Mouse (Mus musculus) hindbrain, embryonic 15.5 days (tissue): Measurements from ENCODE around the gene Pdcd1lg2. TPM values are rescaled to one million over a fixed set of nuclear protein-coding genes. Genes with fewer than 3 reads are reported as not detected.

Source experiments
- ATAC-seq: fragments of 200-750 bp; cut with Nextera tagmentation; 2 replicates; pipeline ENCODE4 v1.8.0; 2017; ENCODE audit warnings: low read depth, moderate number of reproducible peaks, moderate TSS enrichment; ENCODE audit not compliant: low FRiP score
- H3K27ac ChIP-seq: fragments of 300-500 bp; sonication (generic); replicated peaks from 2 replicates; pipeline ENCODE4 v1.5.1; 2015; ENCODE audit warnings: mild to moderate bottlenecking, inconsistent platforms
- H3K27me3 ChIP-seq: fragments of 300-500 bp; sonication (generic); 2 replicates; pipeline ENCODE4 v1.6.1; 2015; ENCODE audit warnings: control low read depth, inconsistent platforms
- H3K36me3 ChIP-seq: fragments of 300-500 bp; sonication (generic); 2 replicates; pipeline ENCODE4 v1.6.1; 2015; ENCODE audit warnings: control low read depth, inconsistent platforms
- H3K4me1 ChIP-seq: fragments of 300-500 bp; sonication (generic); replicated peaks from 2 replicates; pipeline ENCODE4 v1.6.1; 2015; ENCODE audit warnings: control low read depth, inconsistent platforms
- H3K4me2 ChIP-seq: fragments of 300-500 bp; sonication (generic); 2 replicates; pipeline ENCODE4 v1.6.1; 2015; ENCODE audit warnings: moderate library complexity, mild to moderate bottlenecking, inconsistent platforms
- H3K4me3 ChIP-seq: fragments of 300-500 bp; sonication (generic); 2 replicates; pipeline ENCODE4 v1.5.1; 2015; ENCODE audit warnings: mild to moderate bottlenecking, inconsistent platforms
- H3K9ac ChIP-seq: fragments of 300-500 bp; sonication (generic); 2 replicates; pipeline ENCODE4 v1.6.1; 2015; ENCODE audit warnings: inconsistent platforms
- H3K9me3 ChIP-seq: fragments of 300-500 bp; sonication (generic); 2 replicates; pipeline ENCODE4 v1.6.1; 2016; ENCODE audit warnings: control low read depth, inconsistent platforms
- WGBS: fragments of 180-500 bp; shearing (Covaris S2); methylation state at CpG from one replicate; pipeline ENCODE4 v1.1.7; 2015; 5-methylcytosine and 5-hydroxymethylcytosine counted together
- polyA plus RNA-seq: library from polyadenylated mRNA; unstranded; fragments of >200 nt; fragmentation: Nextera tagmentation; extraction: Ambion mirVana; gene quantifications from 2 replicates; pipeline ENCODE4 v1.2.1, GENCODE M21; 2015

The Pdcd1lg2 gene
- polyA plus RNA-seq, 1 experiment from 2014 or later = not detected

DNA sequence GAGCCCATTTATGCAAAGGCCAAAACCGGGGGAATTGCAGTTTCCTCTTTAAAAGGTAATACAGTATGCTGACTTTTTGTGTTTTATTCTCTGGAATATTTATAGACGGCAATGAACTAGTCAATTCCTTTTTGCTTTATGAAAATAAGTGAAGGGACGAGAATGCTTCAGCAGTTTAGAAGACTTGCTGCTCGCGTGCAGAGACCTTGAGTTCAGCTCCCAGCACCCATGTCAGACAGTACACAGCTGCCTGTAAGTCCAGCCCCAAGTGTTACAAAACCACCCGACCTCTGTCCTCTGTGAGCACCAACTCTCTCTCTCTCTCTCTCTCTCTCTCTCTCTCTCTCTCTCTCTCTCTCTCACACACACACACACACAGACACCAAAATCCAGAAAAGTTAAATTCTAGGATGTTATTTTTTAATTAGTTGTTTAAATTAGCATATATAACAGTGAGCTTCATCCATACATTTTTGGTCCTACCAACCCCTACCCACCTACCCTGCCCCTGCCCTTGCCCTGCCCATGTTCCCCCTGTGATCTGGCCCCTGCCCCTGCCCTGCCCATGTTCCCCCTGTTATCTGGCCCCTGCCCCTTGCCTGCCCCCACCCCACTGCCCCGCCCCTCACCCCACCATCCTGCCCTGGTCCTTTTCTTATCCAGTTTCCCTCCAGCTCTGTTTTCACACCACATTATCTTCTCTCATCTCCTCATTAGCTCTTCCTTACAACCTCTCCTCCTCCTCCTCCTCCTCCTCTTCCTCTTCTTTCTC lies 86.3 kb downstream of the Pdcd1lg2 start:
- H3K9me3 ChIP-seq = no peaks in the 10 kb centered on the region
- no peak overlapping the region for H3K4me3 ChIP-seq
- H3K4me1 ChIP-seq = peaks cover 3% of the 10 kb centered on the region; the same call in 1 of the 2 replicates
- H3K27me3 ChIP-seq = no peaks in the 10 kb centered on the region
- H3K9ac ChIP-seq = no peak overlapping the region
- WGBS = 85% methylated on average over 7 of the region's 7 CpGs
- H3K27ac ChIP-seq = no peak overlapping the region
- no peak for ATAC-seq
- no peaks in the 10 kb centered on the region for H3K36me3 ChIP-seq
- H3K4me2 ChIP-seq = no peak overlapping the region

DNA sequence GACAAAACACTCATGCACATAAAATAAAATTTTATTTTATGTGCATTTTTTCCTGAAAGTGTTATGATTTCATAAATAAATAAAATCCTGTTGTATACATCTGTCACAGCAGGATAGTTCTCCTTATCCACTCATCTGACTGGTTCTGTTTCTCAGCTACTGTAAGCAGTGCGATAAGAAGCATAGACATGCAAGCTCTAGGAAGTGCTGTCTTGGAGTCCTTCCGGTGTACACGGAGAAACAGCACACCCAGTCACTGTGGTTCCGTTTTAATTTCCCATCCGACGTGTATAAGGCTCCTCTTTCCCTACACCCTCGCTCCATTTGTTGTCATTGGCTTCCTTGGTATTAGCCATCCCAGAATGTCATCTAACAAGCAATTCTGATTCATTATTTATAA lies 87.2 kb downstream of the Pdcd1lg2 start:
- H3K4me3 ChIP-seq = no peak overlapping the region
- H3K27ac ChIP-seq = no peak overlapping the region
- no peaks in the 10 kb centered on the region for H3K36me3 ChIP-seq
- no peak for ATAC-seq
- peaks cover 3% of the 10 kb centered on the region; the same call in 1 of the 2 replicates for H3K4me1 ChIP-seq
- no peak overlapping the region for H3K9ac ChIP-seq
- H3K27me3 ChIP-seq = no peaks in the 10 kb centered on the region
- 81% methylated on average over 7 of the region's 7 CpGs for WGBS
- no peak overlapping the region for H3K4me2 ChIP-seq
- H3K9me3 ChIP-seq = no peaks in the 10 kb centered on the region

- Histone ChIP-seq H3K4me2 (no peak overlapping the region), H3K4me1 (peaks cover 3% of the 10 kb centered on the region; the same call in 1 of the 2 replicates), H3K9me3 (no peaks in the 10 kb centered on the region), H3K36me3 (no peaks in the 10 kb centered on the region), H3K27me3 (no peaks in the 10 kb centered on the region), H3K9ac (no peak overlapping the region), H3K4me3 (no peak overlapping the region), H3K27ac (no peak overlapping the region)
- WGBS = 82% methylated on average over 6 of the region's 6 CpGs
- ATAC-seq = no peak
These were observed 88.2 kb downstream of the Pdcd1lg2 start for GRCm38 (mm10) chr19:29498842-29499456.

- H3K9me3 ChIP-seq = no peaks in the 10 kb centered on the region
- 87% methylated on average over 1 of the region's 1 CpGs for WGBS
These were observed 89.6 kb downstream of the Pdcd1lg2 start for GRCm38 (mm10) chr19:29500333-29500732.

DNA sequence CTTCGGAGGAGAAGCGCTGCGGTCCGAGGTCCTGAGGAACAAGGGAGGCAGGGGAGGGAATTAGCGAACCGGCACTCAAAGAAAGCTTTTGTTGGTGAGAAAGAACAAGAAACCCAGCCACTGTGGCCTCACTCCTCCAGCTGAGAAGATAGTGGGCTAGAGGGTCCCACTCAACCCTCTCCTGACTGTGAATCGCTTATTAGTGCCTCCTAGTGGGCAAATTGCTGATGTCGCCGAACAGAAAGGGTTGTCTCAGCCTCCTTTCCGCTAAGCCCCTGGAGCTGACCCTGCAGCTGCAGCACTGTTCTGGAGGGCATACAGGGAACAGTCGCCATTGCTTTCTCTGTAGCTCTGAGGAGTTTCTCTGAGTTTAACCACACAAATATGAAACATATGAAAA lies 90.4 kb downstream of the Pdcd1lg2 start:
- Histone ChIP-seq H3K4me1 (peaks cover 3% of the 10 kb centered on the region; the same call in 1 of the 2 replicates), H3K4me2 (peak overlapping the region; percentile 46), H3K4me3 (no peak overlapping the region), H3K36me3 (no peaks in the 10 kb centered on the region), H3K9me3 (no peaks in the 10 kb centered on the region), H3K9ac (no peak overlapping the region), H3K27ac (no peak overlapping the region), H3K27me3 (no peaks in the 10 kb centered on the region)
- no peak; the same call in 1 of the 2 replicates for ATAC-seq
- WGBS = 36% methylated on average over 11 of the region's 11 CpGs

More at GRCm38 (mm10) chr19:29500333-29500732, 89.6 kb downstream of the Pdcd1lg2 start:
- no peaks in the 10 kb centered on the region for H3K27me3 ChIP-seq
- H3K9ac ChIP-seq = no peak overlapping the region
- H3K4me1 ChIP-seq = peaks cover 3% of the 10 kb centered on the region; the same call in 1 of the 2 replicates
- no peak overlapping the region for H3K4me3 ChIP-seq
- ATAC-seq = no peak
- H3K4me2 ChIP-seq = no peak overlapping the region
- H3K27ac ChIP-seq = no peak overlapping the region
- no peaks in the 10 kb centered on the region for H3K36me3 ChIP-seq

DNA sequence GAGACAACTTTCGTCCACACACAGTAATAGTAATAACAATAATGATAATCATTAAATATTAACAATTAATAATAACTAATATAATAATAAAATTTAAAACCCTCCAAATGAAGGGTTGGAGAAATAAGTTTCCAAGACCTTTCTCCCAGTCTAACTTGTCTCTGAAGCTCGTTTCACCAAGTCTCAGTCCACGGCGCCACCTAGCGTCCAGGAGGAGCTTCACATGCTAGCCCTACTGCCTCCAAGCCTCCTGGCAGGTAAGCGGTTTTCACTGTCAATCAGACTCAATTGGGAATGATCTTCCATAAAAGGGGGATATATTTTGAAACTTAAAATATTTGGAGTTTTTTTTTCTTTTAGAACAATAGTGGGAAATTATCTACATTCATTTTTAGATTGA lies 90.8 kb downstream of the Pdcd1lg2 start:
- no peaks in the 10 kb centered on the region for H3K36me3 ChIP-seq
- peaks cover 3% of the 10 kb centered on the region; the same call in 1 of the 2 replicates for H3K4me1 ChIP-seq
- peak overlapping the region; percentile 46 for H3K4me2 ChIP-seq
- H3K9ac ChIP-seq = no peak overlapping the region
- H3K27me3 ChIP-seq = no peaks in the 10 kb centered on the region
- ATAC-seq = peak; percentile 66; the same call in 1 of the 2 replicates
- H3K9me3 ChIP-seq = no peaks in the 10 kb centered on the region
- WGBS = 14% methylated on average over 6 of the region's 6 CpGs
- no peak overlapping the region for H3K4me3 ChIP-seq
- no peak overlapping the region for H3K27ac ChIP-seq

DNA sequence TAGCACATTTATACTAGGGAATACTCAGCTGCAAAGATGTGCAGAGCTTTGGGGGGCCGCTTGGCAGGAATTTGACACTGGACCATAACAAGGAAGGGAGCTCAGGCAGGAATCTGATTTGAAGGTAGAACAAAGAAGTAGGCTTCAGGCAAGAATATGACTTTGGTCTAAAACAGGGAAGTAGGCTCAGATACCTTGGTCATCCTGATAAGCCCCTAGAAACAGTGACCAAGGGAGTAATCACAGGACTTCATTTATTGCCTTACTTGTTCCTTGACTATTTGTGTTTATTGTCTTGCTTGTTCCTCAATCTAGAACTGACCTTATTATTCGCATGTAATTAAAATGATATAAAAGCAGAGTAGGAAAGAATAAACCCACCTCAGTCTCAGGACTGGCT lies 93.4 kb downstream of the Pdcd1lg2 start:
- no peaks in the 10 kb centered on the region for H3K36me3 ChIP-seq
- H3K9ac ChIP-seq = no peak overlapping the region
- H3K4me3 ChIP-seq = no peak overlapping the region
- H3K4me1 ChIP-seq = peaks cover 3% of the 10 kb centered on the region; the same call in 1 of the 2 replicates
- no peak overlapping the region for H3K4me2 ChIP-seq
- no peak overlapping the region for H3K27ac ChIP-seq
- H3K27me3 ChIP-seq = no peaks in the 10 kb centered on the region
- ATAC-seq = no peak
- no peaks in the 10 kb centered on the region for H3K9me3 ChIP-seq
- WGBS = 89% methylated on average over 2 of the region's 2 CpGs

- Histone ChIP-seq H3K27ac (no peak overlapping the region), H3K9ac (no peak overlapping the region), H3K27me3 (no peaks in the 10 kb centered on the region), H3K36me3 (no peaks in the 10 kb centered on the region), H3K4me3 (no peak overlapping the region), H3K4me2 (no peak overlapping the region), H3K4me1 (peaks cover 3% of the 10 kb centered on the region; the same call in 1 of the 2 replicates), H3K9me3 (no peaks in the 10 kb centered on the region)
- WGBS = 88% methylated on average over 7 of the region's 7 CpGs
- no peak for ATAC-seq
These were observed 94.9 kb downstream of the Pdcd1lg2 start for GRCm38 (mm10) chr19:29505617-29506016.

DNA sequence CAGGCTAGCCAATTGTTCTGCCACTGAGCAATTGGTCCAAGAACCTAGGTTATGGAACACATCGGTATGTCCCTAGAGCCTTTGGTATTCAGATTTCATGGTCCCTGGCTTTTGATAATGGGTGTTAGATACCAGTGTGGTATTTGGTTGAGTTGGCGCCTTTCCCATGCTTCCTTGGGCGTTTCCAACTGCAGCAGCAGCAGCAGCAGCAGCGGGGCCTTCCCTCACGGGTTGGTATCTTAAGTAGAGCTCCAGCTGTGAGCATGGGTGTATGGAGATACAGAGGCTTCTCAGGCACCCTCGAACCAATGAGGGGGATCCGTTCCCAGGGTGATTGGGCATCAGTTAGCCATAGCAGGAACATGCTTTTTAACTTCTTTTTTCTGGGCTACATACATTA lies 97.5 kb downstream of the Pdcd1lg2 start:
- Histone ChIP-seq H3K4me2 (no peak overlapping the region), H3K9me3 (no peaks in the 10 kb centered on the region), H3K4me1 (no peaks in the 10 kb centered on the region), H3K27me3 (no peaks in the 10 kb centered on the region), H3K4me3 (no peak overlapping the region), H3K36me3 (no peaks in the 10 kb centered on the region), H3K27ac (no peak overlapping the region), H3K9ac (no peak overlapping the region)
- ATAC-seq = no peak
- 58% methylated on average over 7 of the region's 7 CpGs for WGBS

GRCm38 (mm10) chr19:29509857-29510256 lies 99.1 kb downstream of the Pdcd1lg2 start:
- no peak overlapping the region for H3K4me2 ChIP-seq
- no peak overlapping the region for H3K9ac ChIP-seq
- no peaks in the 10 kb centered on the region for H3K27me3 ChIP-seq
- 90% methylated on average over 7 of the region's 7 CpGs for WGBS
- H3K4me3 ChIP-seq = no peak overlapping the region
- ATAC-seq = no peak
- H3K4me1 ChIP-seq = no peaks in the 10 kb centered on the region
- no peaks in the 10 kb centered on the region for H3K36me3 ChIP-seq
- H3K27ac ChIP-seq = no peak overlapping the region
- H3K9me3 ChIP-seq = no peaks in the 10 kb centered on the region

GRCm38 (mm10) chr19:29511826-29512225 lies 101.1 kb downstream of the Pdcd1lg2 start:
- Histone ChIP-seq H3K9me3 (no peaks in the 10 kb centered on the region), H3K27me3 (no peaks in the 10 kb centered on the region), H3K9ac (no peak overlapping the region), H3K36me3 (no peaks in the 10 kb centered on the region), H3K4me3 (no peak overlapping the region), H3K4me1 (no peaks in the 10 kb centered on the region), H3K4me2 (no peak overlapping the region), H3K27ac (no peak overlapping the region)
- 81% methylated on average over 2 of the region's 2 CpGs for WGBS
- ATAC-seq = no peak

DNA sequence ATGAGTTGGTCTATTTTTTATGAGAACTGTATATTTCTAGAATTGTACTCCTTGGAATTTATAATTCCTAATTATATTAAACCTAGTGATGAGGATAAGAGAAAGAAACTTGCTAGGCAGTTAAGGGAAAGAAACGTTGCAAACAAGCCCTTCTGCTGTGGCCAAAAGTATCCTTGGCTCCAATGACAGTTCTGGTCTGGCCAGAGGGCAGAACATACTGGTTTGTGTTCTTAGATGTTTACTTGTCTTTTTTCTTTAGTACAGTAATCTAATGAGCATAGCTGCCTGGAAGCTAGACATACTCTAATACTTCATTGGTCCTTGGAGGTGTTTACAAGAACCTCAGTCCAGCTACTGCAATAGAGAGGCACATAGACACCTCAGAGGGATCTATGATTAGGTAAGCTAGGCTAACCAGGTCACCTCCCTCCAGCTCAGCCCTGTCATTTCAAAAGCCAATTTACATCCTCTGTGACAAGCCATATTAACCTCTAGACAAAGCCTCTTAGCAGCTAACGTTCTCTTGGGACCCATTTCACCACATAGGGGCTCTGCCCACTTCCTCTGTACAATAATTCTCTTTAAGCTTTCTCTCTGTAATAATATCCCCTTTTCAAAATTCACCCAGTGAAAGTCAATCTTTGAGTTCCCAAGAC lies 102.5 kb downstream of the Pdcd1lg2 start:
- ATAC-seq = no peak
- H3K27ac ChIP-seq = no peak overlapping the region
- H3K9me3 ChIP-seq = no peaks in the 10 kb centered on the region
- no peak overlapping the region for H3K9ac ChIP-seq
- no peak overlapping the region for H3K4me3 ChIP-seq
- no peaks in the 10 kb centered on the region for H3K4me1 ChIP-seq
- 57% methylated on average over 2 of the region's 2 CpGs for WGBS
- no peak overlapping the region for H3K4me2 ChIP-seq
- H3K27me3 ChIP-seq = no peaks in the 10 kb centered on the region
- H3K36me3 ChIP-seq = no peaks in the 10 kb centered on the region
